Mouse (Mus musculus) intestine, embryonic 16.5 days (tissue): Measurements from ENCODE around the gene Scand1. TPM values are rescaled to one million over a fixed set of nuclear protein-coding genes. Genes with fewer than 3 reads are reported as not detected.

Experiments
- ATAC-seq: fragments of 200-750 bp; cut with Nextera tagmentation; 2 replicates; pipeline ENCODE4 v1.8.0; 2017; ENCODE audit warnings: moderate TSS enrichment, moderate library complexity
- H3K27ac ChIP-seq: fragments of 300-500 bp; sonication (generic); 2 replicates; pipeline ENCODE4 v1.5.1; 2014; ENCODE audit warnings: mild to moderate bottlenecking, low read length
- H3K27me3 ChIP-seq: fragments of 300-500 bp; sonication (generic); replicated peaks from 2 replicates; pipeline ENCODE4 v1.6.1; 2014; ENCODE audit warnings: low read length, control low read depth, mixed read lengths; ENCODE audit not compliant: control insufficient read depth, insufficient read depth
- H3K36me3 ChIP-seq: fragments of 300-500 bp; sonication (generic); 2 replicates; pipeline ENCODE4 v1.6.1; 2014; ENCODE audit warnings: low read length, control low read depth; ENCODE audit not compliant: control insufficient read depth, insufficient read depth
- H3K4me1 ChIP-seq: fragments of 300-500 bp; sonication (generic); 2 replicates; pipeline ENCODE4 v1.6.1; 2014; ENCODE audit warnings: low read length, control low read depth, mixed read lengths; ENCODE audit not compliant: control insufficient read depth, insufficient read depth
- H3K4me2 ChIP-seq: fragments of 300-500 bp; sonication (generic); 2 replicates; pipeline ENCODE4 v1.6.1; 2014; ENCODE audit warnings: low read depth, low read length, control low read depth
- H3K4me3 ChIP-seq: fragments of 300-500 bp; sonication (generic); 2 replicates; pipeline ENCODE4 v1.5.1; 2014; ENCODE audit warnings: mild to moderate bottlenecking, low read length
- H3K9ac ChIP-seq: fragments of 300-500 bp; sonication (generic); 2 replicates; pipeline ENCODE4 v1.6.1; 2014; ENCODE audit warnings: low read depth, low read length
- H3K9me3 ChIP-seq: fragments of 300-500 bp; sonication (generic); 2 replicates; pipeline ENCODE4 v1.6.1; 2016; ENCODE audit warnings: low read length, control low read depth; ENCODE audit not compliant: control insufficient read depth
- WGBS: fragments of 180-500 bp; shearing (Covaris S2); extraction: QIAGEN DNeasy Blood & Tissue Kit; methylation state at CpG from one replicate; pipeline ENCODE4 v1.1.7; 2014; 5-methylcytosine and 5-hydroxymethylcytosine counted together
- polyA plus RNA-seq: library from polyadenylated mRNA; unstranded; fragments of >200 nt; fragmentation: Nextera tagmentation; extraction: Ambion mirVana; gene quantifications from 2 replicates; pipeline ENCODE4 v1.2.1, GENCODE M21; 2015

The Scand1 gene
- polyA plus RNA-seq, 1 experiment from 2014 or later = 48.9 TPM

- H3K4me1 ChIP-seq = 0 out of 2 replicates have a peak, but pooled peaks cover 5% of the 10 kb centered on the region
- no peak for ATAC-seq
- H3K27me3 ChIP-seq = no peaks in the 10 kb centered on the region
- H3K9ac ChIP-seq = peak overlapping the region; percentile 90
- 25% methylated on average over 8 of the region's 8 CpGs for WGBS
- no peaks in the 10 kb centered on the region for H3K9me3 ChIP-seq
- H3K4me3 ChIP-seq = peak overlapping the region; percentile 95
- peak overlapping the region; percentile 76 for H3K4me2 ChIP-seq
- peak overlapping the region; percentile 99 for H3K27ac ChIP-seq
- H3K36me3 ChIP-seq = peaks cover 3% of the 10 kb centered on the region; the same call in 1 of the 2 replicates
These were observed 1.1 kb downstream of the Scand1 start for GRCm38 (mm10) chr2:156311441-156311840.

- Histone ChIP-seq H3K27ac (no peak overlapping the region), H3K36me3 (peaks cover 3% of the 10 kb centered on the region; the same call in 1 of the 2 replicates), H3K9me3 (no peaks in the 10 kb centered on the region), H3K4me1 (0 out of 2 replicates have a peak, but pooled peaks cover 5% of the 10 kb centered on the region), H3K9ac (no peak overlapping the region), H3K4me3 (no peak overlapping the region), H3K4me2 (no peak overlapping the region), H3K27me3 (no peaks in the 10 kb centered on the region)
- WGBS = 89% methylated on average over 5 of the region's 5 CpGs
- ATAC-seq = no peak
These were observed 1.6 kb downstream of the Scand1 start for GRCm38 (mm10) chr2:156310945-156311344.

GRCm38 (mm10) chr2:156310455-156310854, 2.0 kb downstream of the Scand1 start:
- WGBS = 86% methylated on average over 5 of the region's 5 CpGs
- Histone ChIP-seq H3K36me3 (peaks cover 3% of the 10 kb centered on the region; the same call in 1 of the 2 replicates), H3K9me3 (no peaks in the 10 kb centered on the region), H3K4me2 (no peak overlapping the region), H3K9ac (no peak overlapping the region), H3K4me1 (0 out of 2 replicates have a peak, but pooled peaks cover 5% of the 10 kb centered on the region), H3K4me3 (no peak overlapping the region), H3K27ac (no peak overlapping the region), H3K27me3 (no peaks in the 10 kb centered on the region)
- ATAC-seq = no peak

- H3K27me3 ChIP-seq = no peaks in the 10 kb centered on the region
- H3K4me3 ChIP-seq = no peak overlapping the region
- peaks cover 3% of the 10 kb centered on the region; the same call in 1 of the 2 replicates for H3K36me3 ChIP-seq
- 0 out of 2 replicates have a peak, but pooled peaks cover 5% of the 10 kb centered on the region for H3K4me1 ChIP-seq
- WGBS = 96% methylated on average over 5 of the region's 5 CpGs
- no peak for ATAC-seq
- H3K27ac ChIP-seq = no peak overlapping the region
- no peak overlapping the region for H3K9ac ChIP-seq
- H3K4me2 ChIP-seq = no peak overlapping the region
- no peaks in the 10 kb centered on the region for H3K9me3 ChIP-seq
These were observed 2.6 kb downstream of the Scand1 start for GRCm38 (mm10) chr2:156309948-156310347.

- no peak for ATAC-seq
- 0 out of 2 replicates have a peak, but pooled peaks cover 5% of the 10 kb centered on the region for H3K4me1 ChIP-seq
- H3K27ac ChIP-seq = no peak overlapping the region
- H3K4me2 ChIP-seq = no peak overlapping the region
- no peaks in the 10 kb centered on the region for H3K27me3 ChIP-seq
- 58% methylated on average over 5 of the region's 5 CpGs for WGBS
- no peak overlapping the region for H3K4me3 ChIP-seq
- H3K36me3 ChIP-seq = peaks cover 7% of the 10 kb centered on the region
- no peak overlapping the region for H3K9ac ChIP-seq
- H3K9me3 ChIP-seq = no peaks in the 10 kb centered on the region
These were observed 5.2 kb downstream of the Scand1 start for GRCm38 (mm10) chr2:156307261-156307660.

- no peaks in the 10 kb centered on the region for H3K4me1 ChIP-seq
- no peaks in the 10 kb centered on the region for H3K27me3 ChIP-seq
- peak; percentile 45; the same call in 1 of the 2 replicates for ATAC-seq
- H3K4me3 ChIP-seq = no peak overlapping the region
- no peak overlapping the region for H3K9ac ChIP-seq
- H3K9me3 ChIP-seq = no peaks in the 10 kb centered on the region
- 89% methylated on average over 2 of the region's 2 CpGs for WGBS
- no peak overlapping the region for H3K4me2 ChIP-seq
- peaks cover 7% of the 10 kb centered on the region for H3K36me3 ChIP-seq
- no peak overlapping the region for H3K27ac ChIP-seq
These were observed 6.7 kb downstream of the Scand1 start for GRCm38 (mm10) chr2:156305818-156306217.

- Histone ChIP-seq H3K4me1 (no peaks in the 10 kb centered on the region), H3K9me3 (no peaks in the 10 kb centered on the region), H3K4me2 (no peak overlapping the region), H3K27me3 (no peaks in the 10 kb centered on the region), H3K36me3 (peaks cover 12% of the 10 kb centered on the region), H3K27ac (no peak overlapping the region), H3K9ac (no peak overlapping the region), H3K4me3 (no peak overlapping the region)
- 95% methylated on average over 4 of the region's 4 CpGs for WGBS
- ATAC-seq = no peak
These were observed 8.2 kb downstream of the Scand1 start for GRCm38 (mm10) chr2:156304351-156304750.

- no peak for ATAC-seq
- Histone ChIP-seq H3K4me2 (no peak overlapping the region), H3K4me3 (no peak overlapping the region), H3K9me3 (no peaks in the 10 kb centered on the region), H3K27me3 (no peaks in the 10 kb centered on the region), H3K9ac (no peak overlapping the region), H3K4me1 (peaks cover 3% of the 10 kb centered on the region; the same call in 1 of the 2 replicates), H3K27ac (no peak overlapping the region), H3K36me3 (peaks cover 12% of the 10 kb centered on the region)
- 82% methylated on average over 4 of the region's 4 CpGs for WGBS
These were observed 10.4 kb downstream of the Scand1 start for GRCm38 (mm10) chr2:156302063-156302462.

- ATAC-seq = no peak
- H3K27ac ChIP-seq = no peak overlapping the region
- peaks cover 4% of the 10 kb centered on the region; the same call in 1 of the 2 replicates for H3K36me3 ChIP-seq
- H3K4me1 ChIP-seq = peaks cover 12% of the 10 kb centered on the region
- no peak overlapping the region for H3K9ac ChIP-seq
- 76% methylated on average over 7 of the region's 7 CpGs for WGBS
- no peaks in the 10 kb centered on the region for H3K27me3 ChIP-seq
- H3K9me3 ChIP-seq = no peaks in the 10 kb centered on the region
- H3K4me3 ChIP-seq = no peak overlapping the region
- H3K4me2 ChIP-seq = no peak overlapping the region
These were observed 14.0 kb downstream of the Scand1 start for GRCm38 (mm10) chr2:156298458-156298857.

- Histone ChIP-seq H3K4me1 (peaks cover 12% of the 10 kb centered on the region), H3K9ac (no peak overlapping the region), H3K36me3 (peaks cover 4% of the 10 kb centered on the region; the same call in 1 of the 2 replicates), H3K4me3 (no peak overlapping the region), H3K27ac (no peak overlapping the region), H3K9me3 (no peaks in the 10 kb centered on the region), H3K27me3 (no peaks in the 10 kb centered on the region), H3K4me2 (no peak overlapping the region)
- 50% methylated on average over 3 of the region's 3 CpGs for WGBS
- ATAC-seq = peak; percentile 43
These were observed 14.9 kb downstream of the Scand1 start for GRCm38 (mm10) chr2:156297653-156298052.
